Mouse (Mus musculus): ENCODE results near the gene Akt2.

Akt2 gene

DNA sequence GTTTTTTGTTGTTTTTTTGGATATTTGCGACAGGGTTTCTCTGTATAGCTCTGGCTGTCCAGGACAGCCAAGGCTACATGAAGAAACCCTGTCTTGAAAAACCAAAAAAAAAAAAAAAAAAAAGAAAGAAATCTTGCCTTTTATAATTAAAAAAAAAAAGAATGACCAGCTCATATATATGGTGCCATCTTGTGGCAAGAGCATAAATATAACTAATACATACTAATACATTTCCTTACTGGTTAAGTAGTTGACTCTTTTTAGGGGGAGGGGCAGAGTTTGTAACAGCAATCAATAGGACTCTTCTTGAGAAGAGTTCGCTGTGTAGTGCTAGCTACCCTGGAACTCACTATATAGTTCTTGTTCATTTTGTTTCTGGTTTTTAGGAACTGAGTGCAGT, 3.6 kb upstream of the Akt2 start:
- in situ Hi-C loops (cut with MboI, MseI) = no loop called here

DNA sequence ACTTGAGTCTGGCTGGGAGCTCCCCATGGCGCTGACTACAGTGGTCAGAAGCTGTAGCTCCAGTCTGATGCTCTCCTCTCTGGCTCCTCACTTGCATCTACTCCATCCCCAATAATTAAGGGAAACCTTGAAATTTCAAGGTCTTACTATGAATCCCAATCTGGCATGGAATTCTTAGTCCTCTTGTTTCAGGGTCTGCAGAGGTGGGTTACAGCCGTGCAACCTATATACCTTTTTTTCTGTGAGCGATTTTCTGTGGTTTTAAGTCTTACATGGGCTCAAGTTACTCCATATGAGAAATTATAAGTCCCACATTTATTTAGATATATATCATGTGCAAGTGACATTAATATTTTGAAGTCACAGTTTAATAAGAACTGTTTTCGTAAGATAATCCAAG, 1.3 kb upstream of the Akt2 start:
- in situ Hi-C loops (cut with MboI, MseI) = loop anchor here (5.0 kb wide), 1 partner anchor 33 kb away; no protein-coding TSS in a partner anchor

GRCm38 (mm10) chr7:27590566-27591213, 662 bp upstream of the Akt2 start:
- in situ Hi-C loops (cut with MboI, MseI) = loop anchor here (5.0 kb wide), 1 partner anchor 33 kb away; no protein-coding TSS in a partner anchor

DNA sequence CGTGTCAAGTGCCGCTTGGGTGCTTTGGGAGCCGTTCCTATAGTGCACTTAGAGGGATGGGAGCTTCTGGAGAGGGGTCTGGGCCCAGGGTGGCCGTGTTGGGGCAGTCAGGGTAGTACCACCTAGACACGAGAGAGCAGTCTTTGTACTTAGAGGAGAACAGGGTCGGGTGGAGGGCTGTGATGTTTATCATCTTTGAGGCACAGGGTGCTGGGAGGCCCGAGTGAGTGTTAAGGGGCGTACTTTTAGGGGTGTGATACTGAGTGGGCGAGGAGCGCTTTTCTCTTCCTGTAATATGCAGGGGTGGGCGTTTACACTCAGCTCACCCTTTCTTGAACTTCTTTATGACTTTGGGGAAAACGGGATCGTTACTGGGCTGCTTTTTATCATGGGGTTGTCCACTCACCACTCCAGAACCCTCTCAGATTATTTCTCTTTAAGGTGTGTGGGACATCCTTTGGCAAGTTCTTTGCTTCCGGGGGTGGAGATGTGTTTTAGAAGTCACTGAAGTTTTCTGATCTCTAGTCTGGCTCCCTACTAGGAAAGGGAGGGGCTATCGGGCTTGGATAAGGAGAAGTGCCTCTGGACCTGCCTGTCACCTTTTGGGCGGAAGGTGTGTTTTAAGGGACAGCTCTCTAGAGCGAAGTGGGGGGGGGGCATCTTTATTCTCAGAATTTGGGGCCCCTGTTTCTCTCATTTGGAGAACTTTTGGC, 1.0 kb downstream of the Akt2 start:
- in situ Hi-C loops (cut with MboI, MseI) = loop anchor here (5.0 kb wide), 1 partner anchor 35 kb away; no protein-coding TSS in a partner anchor

- in situ Hi-C loops (cut with MboI, MseI) = loop anchor here (5.0 kb wide), 1 partner anchor 36 kb away; no protein-coding TSS in a partner anchor
These were observed 1.7 kb downstream of the Akt2 start for GRCm38 (mm10) chr7:27592934-27593645.

DNA sequence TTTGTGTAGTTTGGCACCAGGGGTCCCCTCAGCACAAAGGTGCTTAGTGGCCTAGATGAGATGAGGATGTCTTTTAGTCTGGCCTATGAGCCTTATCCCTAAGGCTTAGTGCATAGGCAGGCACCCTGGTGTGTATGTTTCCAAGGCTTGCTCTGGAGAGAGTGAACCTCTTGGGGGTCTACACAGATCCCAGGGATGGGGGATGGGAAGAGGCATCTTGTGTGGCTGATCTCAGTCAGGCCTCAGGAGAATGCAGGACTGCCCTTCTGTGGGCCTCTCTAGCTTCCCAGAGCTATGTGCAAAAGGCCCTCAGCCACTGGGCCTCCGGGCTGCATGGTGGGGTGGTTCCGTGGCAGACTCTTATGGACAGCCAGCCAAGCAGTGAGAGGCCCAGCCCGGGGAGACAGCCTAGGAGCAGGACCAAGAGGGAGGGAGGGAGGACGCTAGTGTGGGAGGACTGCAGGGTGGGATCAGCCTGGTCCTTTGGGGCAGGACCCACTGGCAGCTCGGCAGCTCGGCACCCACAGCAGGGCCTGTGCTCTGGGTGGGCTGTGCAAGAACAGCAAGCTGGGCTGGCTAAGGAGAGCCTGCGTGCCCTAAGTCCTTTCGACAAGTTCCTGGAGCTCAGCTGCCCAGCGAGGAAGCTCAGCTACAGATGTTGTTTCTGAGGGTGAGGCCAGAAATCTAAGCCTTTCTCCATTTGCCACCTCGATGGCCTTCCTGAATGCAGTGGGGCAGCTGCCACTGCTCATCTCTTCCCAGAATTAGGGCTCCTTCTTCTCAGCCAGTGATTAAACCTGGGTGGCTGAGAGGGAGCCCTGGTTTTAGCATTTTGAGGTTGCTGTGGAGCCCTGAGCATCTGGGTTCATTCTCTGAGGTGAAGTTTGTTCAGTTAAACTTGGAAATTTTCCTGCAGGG, 5.5 kb downstream of the Akt2 start:
- in situ Hi-C loops (cut with MboI, MseI) = loop anchor here (5.0 kb wide), 1 partner anchor 100 kb away; the partner anchor contains the start of gene Prx

GRCm38 (mm10) chr7:27598053-27598452, 6.7 kb downstream of the Akt2 start:
- in situ Hi-C loops (cut with MboI, MseI) = loop anchor here (5.0 kb wide), 1 partner anchor 101 kb away; the partner anchor contains the start of gene Prx

DNA sequence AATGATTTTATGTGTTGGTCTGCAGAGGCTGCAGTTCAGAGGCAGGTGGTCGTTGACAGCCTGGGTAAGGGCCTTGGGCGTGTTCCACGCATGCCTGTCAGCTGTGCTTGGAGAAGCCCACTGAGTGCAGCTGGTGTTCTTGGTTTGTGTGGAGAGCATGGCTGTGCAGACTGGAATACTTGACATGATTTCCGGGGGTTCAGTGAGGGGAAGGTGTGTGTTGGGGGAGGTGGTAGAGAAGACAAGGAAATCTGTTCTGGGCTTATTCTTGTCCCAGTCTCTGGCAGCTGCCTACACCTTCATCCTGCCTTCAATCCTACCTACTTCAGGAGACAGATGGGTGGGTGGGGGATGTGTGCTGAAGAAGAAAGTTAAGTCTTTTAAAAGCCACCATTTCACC, 10.3 kb downstream of the Akt2 start:
- in situ Hi-C loops (cut with MboI, MseI) = no loop called here

GRCm38 (mm10) chr7:27602161-27602560, 10.8 kb downstream of the Akt2 start:
- in situ Hi-C loops (cut with MboI, MseI) = no loop called here

- in situ Hi-C loops (cut with MboI, MseI) = no loop called here
These were observed 11.5 kb downstream of the Akt2 start for GRCm38 (mm10) chr7:27602835-27603234.

DNA sequence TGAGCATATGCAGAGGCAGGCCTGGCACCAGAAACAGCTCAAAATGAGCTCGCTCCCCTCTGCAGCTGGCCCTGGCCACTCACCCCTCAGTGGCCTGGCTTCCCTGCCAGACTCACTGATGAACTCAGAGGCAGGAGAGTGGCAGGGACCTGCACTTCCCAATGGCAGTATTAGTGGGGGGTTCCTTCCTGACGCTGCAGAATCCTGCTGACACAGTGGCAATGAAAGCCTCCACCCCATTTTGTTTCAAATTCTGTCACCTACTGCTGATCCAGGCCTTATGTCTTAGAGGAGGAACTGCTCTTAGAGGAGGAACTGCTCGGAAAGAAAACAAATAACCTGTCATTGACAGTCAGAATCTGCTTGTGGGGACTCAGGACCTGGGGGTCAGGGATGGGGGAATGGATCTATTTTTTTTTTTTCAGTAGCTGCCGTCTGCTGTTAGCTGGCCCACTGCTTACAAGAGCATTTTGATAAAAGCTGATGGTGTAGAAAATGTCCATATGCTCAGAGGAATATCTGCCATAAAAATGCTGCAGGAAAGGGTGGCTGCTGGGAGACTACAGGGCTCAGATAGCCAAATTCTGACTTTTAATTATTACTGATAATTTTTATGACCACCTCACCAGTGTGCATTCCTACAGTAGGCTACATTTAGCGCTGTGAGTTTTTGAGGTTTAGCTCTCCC, 13.5 kb downstream of the Akt2 start:
- in situ Hi-C loops (cut with MboI, MseI) = no loop called here

GRCm38 (mm10) chr7:27605499-27606285, 14.3 kb downstream of the Akt2 start:
- in situ Hi-C loops (cut with MboI, MseI) = no loop called here

DNA sequence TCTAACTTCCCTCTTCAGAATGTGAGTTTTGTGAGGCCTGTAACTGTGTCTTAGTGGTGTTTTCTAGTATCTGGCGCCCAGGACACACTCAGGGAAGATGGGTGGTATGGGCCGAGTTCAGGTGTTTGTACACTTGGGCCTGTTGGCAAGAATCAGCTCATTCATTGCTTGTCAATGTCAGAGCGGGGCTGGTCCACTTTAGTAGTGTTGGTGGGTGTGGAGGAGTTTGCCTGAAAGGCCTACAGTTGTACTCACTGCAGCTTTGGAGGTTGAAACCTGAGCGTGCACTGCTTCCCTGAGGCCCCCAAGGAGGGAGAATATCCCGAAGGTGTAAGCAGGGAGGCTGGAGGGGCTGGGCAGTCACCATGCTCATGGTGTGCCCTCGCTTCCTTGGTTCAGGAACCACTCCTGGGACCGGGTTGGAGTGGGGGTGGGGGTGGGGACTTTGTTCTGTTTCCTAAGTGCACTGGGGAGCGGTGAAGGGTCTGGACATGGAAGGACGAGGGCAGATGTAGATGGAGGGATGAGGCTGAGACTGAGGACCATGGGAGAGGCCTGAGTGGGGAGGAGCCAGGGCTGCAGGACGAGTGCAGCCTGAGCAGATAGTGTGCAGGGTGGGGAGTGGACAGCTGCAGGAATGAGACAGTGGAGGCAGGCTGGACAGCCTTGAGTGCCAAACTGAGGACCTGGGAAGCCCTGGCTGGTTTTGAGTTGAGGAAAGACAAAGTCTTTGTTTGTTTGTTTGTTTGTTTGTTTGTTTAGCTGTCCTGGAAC, 15.3 kb downstream of the Akt2 start:
- in situ Hi-C loops (cut with MboI, MseI) = no loop called here

DNA sequence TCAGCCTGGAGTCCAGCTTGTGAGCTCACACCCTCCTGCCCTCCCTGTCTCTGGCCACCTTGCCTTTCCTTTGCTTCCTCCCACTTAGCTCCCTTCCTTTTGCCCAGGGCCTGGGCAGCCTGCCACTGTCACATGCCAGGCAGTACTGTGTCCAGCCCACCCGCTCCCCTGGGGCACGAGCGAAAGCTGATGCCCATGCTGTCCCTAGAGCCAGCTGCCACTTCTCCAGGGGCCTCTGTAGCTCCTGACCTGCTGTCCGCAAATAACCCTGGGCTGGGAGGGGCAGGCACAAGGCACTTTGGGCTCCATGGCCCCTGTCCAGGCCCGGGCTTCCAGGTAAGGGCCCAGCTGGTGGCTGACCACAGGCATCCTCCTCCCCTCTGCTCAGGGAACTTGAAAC, 16.2 kb downstream of the Akt2 start:
- in situ Hi-C loops (cut with MboI, MseI) = no loop called here

GRCm38 (mm10) chr7:27608130-27608529, 16.8 kb downstream of the Akt2 start:
- in situ Hi-C loops (cut with MboI, MseI) = no loop called here

DNA sequence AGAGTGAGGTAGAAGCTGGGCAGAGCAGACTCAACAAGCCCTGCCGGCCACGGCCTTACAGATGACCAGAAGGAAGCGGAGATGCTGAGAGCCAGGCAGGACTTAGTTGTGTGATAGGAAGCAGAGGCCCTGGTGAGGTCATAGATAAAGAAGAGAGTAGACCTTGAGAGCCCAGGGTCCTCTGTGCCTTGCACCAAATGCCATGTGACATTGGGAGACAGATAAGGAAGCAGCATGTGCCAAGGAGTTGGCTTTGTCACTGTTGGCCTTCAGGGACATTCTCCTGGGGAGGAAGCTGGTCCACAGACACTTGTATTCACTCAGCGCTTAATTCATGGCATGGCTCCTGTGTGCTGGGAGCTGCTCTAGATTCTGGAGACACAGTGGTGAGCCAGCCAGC, 17.9 kb downstream of the Akt2 start:
- in situ Hi-C loops (cut with MboI, MseI) = no loop called here

DNA sequence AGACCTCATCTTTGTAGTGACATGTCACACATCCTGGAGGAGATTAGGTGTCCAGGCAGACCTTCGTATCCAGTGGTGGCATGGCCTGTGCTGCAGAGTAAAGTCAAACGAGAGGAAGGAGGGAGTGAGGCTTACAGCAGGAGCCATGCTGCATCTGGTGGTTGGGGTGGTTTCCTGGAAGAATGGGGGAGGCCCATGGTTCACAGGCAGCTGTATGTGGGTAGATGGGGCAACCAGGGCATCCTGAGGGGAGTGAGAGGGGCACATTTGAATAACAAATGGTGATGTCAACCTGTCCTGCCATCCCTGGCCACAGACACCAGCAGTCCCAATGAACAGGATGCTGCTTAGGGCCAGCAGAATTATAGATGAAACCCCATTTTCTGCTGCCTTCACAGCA, 18.3 kb downstream of the Akt2 start:
- in situ Hi-C loops (cut with MboI, MseI) = no loop called here

DNA sequence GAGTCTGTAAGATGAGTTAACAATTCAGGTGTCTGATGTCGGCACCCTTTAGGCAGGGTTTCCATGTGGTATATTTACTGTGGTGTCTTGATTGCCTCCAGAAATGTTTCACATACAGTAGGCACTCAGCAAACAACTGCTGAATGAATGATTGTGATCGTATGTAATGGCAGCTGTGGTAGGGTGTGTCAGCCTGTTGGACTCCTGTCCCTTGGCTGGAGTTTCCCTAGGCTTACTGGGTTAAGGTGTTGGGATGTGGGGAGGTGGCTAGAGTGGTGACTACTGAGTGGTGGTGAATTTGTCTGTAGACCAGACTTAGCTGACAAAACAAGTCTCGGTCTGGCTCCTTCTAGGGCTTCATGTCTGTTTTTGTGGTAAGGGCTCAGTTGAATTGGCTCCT, 19.0 kb downstream of the Akt2 start:
- in situ Hi-C loops (cut with MboI, MseI) = no loop called here

DNA sequence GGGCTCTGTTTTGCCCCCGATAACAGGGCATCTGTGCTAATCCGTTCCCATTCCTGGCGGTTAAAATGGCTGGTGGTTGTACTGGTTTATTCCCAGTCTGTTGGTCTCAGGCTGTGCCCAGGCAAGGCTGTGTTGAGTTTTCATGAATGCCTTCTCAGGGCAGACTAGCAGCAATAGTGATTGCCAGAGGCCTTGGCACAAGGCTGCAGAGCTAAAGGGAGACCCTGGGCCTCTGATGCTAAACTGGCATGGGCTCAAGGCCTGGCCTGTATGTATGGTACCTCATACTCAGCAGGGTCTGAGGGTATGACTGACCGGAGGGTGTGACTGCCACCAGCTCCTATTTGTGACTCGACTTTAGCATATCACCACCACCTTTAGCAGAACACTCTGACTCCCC, 19.5 kb downstream of the Akt2 start:
- in situ Hi-C loops (cut with MboI, MseI) = no loop called here
